Mouse (Mus musculus) spleen, adult 2 months (tissue): ENCODE results near the gene Gatm. TPM values are rescaled to one million over a fixed set of nuclear protein-coding genes. Genes with fewer than 3 reads are reported as not detected.
A peak's percentile ranks its signal among the peaks of the same experiment; 100 is the strongest.

Source experiments
- DNase-seq, 2 experiments: peaks; one replicate each; pipeline versions ENCODE4 v3.0.0 to v3.0.0-alpha.2; 2012 to 2021; ENCODE audit warnings: low spot score in 2 of 2, low read depth in 1 of 2
- H3K27ac ChIP-seq: fragments of 200-500 bp; 2 replicates; pipeline ENCODE4 v1.5.1; 2012; ENCODE audit warnings: low read length, inconsistent platforms; ENCODE audit not compliant: insufficient read depth
- H3K27me3 ChIP-seq: fragments of 200-500 bp; 2 replicates; pipeline ENCODE4 v1.6.1; 2012; ENCODE audit warnings: mild to moderate bottlenecking, moderate library complexity, low read length, inconsistent platforms; ENCODE audit not compliant: control insufficient read depth, insufficient read depth
- H3K36me3 ChIP-seq: fragments of 200-500 bp; 2 replicates; pipeline ENCODE4 v1.6.1; 2012; ENCODE audit warnings: mild to moderate bottlenecking, low read length, inconsistent platforms; ENCODE audit not compliant: control insufficient read depth, insufficient read depth
- H3K4me1 ChIP-seq: fragments of 200-500 bp; 2 replicates; pipeline ENCODE4 v1.6.1; 2011; ENCODE audit warnings: inconsistent platforms; ENCODE audit not compliant: control insufficient read depth, insufficient read depth, insufficient read length
- H3K4me3 ChIP-seq: fragments of 200-500 bp; 2 replicates; pipeline ENCODE4 v1.5.1; 2011; ENCODE audit warnings: mild to moderate bottlenecking, inconsistent platforms; ENCODE audit not compliant: insufficient read depth, insufficient read length; ENCODE audit errors: extremely low read depth
- CTCF ChIP-seq: fragments of 200-500 bp; IDR thresholded peaks from 2 replicates; pipeline ENCODE4 v1.5.1; 2011; ENCODE audit warnings: mild to moderate bottlenecking, inconsistent platforms; ENCODE audit not compliant: insufficient read depth, insufficient read length, insufficient replicate concordance; ENCODE audit errors: extremely low read depth
- POLR2A ChIP-seq: fragments of 200-500 bp; IDR thresholded peaks from 2 replicates; pipeline ENCODE4 v1.6.1; 2011; ENCODE audit warnings: low read depth, low read length, inconsistent platforms
- WGBS: fragments of 180-500 bp; shearing (Covaris S2); methylation state at CpG from one replicate; pipeline ENCODE4 v1.1.7; 2018; 5-methylcytosine and 5-hydroxymethylcytosine counted together
- polyA plus RNA-seq: library from polyadenylated mRNA; depleted of rRNA; stranded (reverse); fragments of >200 nt; gene quantifications from 2 replicates; pipeline ENCODE4 v1.2.3, GENCODE M21; 2012; rRNA removed

The Gatm gene
- 16.3 and 17.4 TPM in 2 replicates for polyA plus RNA-seq

DNA sequence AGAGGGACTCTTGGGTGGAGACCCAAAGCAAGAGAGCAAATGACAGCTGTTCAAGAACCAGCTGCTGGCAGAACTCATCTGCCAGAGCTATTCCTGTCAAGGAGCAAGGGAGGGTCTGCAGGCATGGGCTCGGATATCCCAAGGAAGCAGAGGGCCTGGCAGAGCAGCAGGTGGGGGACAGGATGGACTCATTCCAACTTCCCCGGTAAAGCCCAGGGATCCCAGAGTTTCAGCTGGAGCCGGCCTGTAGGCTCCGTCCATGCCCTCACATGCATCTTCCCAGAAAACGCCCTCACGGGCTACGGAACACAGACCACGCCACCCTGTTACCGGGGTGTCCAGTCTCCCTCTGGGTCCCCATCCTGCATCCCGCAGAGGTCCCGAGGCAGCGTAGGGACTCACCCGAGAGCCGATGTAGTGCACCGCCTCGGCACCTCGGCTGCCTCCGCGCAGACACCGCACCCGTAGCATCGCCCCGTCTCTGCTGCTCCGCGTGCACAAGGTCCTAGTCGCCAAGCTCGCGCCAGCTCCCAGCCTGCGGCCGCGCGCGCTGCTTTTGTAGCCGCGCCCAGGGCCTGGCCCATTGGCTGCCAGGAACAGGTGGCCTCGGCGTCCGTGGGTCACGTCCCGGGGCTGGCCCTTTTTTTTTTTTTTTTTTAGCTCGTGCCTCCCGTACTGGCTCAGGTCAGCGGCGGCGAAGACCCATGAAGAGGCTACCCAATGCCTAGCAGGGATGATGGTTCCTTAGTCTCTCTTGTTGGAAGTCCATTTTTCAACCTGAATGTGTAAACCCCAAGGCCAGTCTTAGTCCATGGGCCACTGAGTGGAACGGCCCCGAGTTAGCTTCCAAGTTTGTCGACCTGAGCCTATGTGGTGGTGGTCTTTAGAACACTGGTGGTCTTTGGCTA is at the start of gene Gatm:
TSS of gene Gatm (minus strand) at position 558 of the 908 bp plus-strand sequence.
- peaks cover 6% of the 10 kb centered on the region for H3K4me1 ChIP-seq
- WGBS, result 5% methylated on average over 48 of the region's 48 CpGs
- no peaks in the 10 kb centered on the region for H3K36me3 ChIP-seq
- H3K27me3 ChIP-seq, result peaks cover 3% of the 10 kb centered on the region; the same call in 1 of the 2 replicates
- TF ChIP-seq CTCF, result no peak
- no peak for TF ChIP-seq POLR2A
- H3K27ac ChIP-seq, result peak within 1 kb of the TSS; percentile 22; the same call in 1 of the 2 replicates
- peak within 1 kb of the TSS; percentile 42 for H3K4me3 ChIP-seq
- peak in 1 of 2 experiments; percentile 7 for DNase-seq

DNA sequence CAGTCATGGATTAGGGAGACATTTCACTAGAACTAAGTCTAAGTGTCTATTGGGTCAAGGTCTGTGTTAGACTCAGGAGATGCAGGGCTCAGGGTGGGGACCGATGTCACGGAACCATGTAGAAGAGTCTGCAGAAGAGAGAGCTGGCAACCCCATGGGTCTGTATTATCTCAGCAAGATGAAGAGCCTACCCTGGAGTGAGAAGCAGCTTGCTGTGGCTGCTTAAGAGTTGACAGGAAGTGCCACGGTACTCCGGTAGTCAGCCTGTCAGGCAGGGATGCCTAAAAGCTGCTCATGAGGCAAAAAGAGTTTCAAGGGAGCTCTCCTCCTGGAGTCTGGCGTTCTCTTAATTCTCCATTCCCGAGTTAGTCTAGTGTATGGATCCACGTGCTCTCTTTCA is 48.7 kb upstream of the Gatm start:
- Histone ChIP-seq H3K4me1 (no peaks in the 10 kb centered on the region), H3K4me3 (no peak overlapping the region), H3K27ac (no peak overlapping the region), H3K27me3 (no peaks in the 10 kb centered on the region), H3K36me3 (no peaks in the 10 kb centered on the region)
- TF ChIP-seq CTCF (no peak), POLR2A (no peak)
- 63% methylated on average over 7 of the region's 7 CpGs for WGBS
- DNase-seq, result no peak

DNA sequence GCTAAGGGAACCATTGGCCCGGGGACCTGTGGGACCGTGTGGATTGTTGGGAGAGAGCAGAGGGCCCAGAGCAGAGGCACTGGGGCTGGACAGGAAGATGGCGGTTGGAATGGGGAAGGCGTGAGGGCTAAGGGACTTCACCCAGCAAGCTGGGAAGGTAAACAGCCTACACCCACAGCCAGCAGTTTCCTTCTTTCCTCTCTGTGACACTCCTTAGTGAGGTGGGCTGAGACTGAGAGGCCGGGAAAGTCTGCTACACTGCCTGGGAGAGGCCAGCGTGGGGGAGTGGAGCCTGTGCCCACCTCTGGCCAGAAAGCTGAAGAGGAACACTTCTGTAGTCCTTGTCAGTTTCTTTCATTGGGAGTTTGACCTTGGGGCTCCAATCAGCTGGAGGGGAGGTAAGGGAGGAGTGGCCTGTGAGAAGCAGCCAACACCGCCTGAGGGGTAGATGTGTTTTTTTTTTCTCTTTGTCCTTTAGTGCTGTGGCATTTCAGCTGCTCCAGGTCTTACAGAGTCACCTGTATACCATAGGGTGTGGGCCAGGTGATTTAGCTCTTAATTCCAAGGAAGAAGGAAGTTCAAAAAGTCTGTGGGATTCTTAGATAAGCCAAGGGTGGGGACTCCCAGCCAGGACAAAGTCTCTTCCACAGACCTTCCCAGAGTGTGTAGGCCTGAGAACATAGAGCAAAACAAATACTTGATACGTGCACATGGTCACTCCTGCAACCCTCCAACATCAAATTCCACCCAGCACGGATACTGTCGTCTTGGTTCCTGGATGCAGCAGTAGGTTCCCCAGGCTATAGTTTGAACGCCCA is 46.8 kb upstream of the Gatm start:
- no peaks in the 10 kb centered on the region for H3K27me3 ChIP-seq
- no peaks in the 10 kb centered on the region for H3K36me3 ChIP-seq
- TF ChIP-seq POLR2A (no peak), CTCF (no peak)
- no peak overlapping the region for H3K27ac ChIP-seq
- 79% methylated on average over 11 of the region's 11 CpGs for WGBS
- H3K4me1 ChIP-seq, result no peaks in the 10 kb centered on the region
- DNase-seq, result no peak
- no peak overlapping the region for H3K4me3 ChIP-seq

DNA sequence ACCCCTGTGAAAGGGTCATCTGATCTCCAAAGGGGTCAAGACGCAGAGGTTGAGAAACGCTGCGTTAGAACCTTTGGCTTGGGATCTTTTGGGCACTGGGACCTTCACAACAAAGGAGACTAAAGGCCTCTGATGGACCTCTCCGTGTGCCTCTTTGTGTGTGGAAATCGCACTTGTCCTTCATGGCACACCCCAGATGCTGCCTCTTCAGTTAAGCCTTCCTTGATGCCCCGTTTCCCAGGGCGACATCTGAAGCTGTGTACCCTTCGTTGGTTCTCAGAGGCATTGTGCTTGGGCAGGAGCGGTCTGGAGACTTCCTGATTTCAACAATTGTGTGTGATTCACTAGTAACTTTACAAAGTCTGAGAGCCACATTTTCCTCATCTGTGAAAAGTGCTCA is 45.7 kb upstream of the Gatm start:
- H3K36me3 ChIP-seq, result no peaks in the 10 kb centered on the region
- WGBS, result 75% methylated on average over 9 of the region's 9 CpGs
- H3K4me3 ChIP-seq, result no peak overlapping the region
- H3K27ac ChIP-seq, result no peak overlapping the region
- TF ChIP-seq CTCF, result no peak
- no peak for TF ChIP-seq POLR2A
- H3K4me1 ChIP-seq, result peaks cover 2% of the 10 kb centered on the region
- H3K27me3 ChIP-seq, result no peaks in the 10 kb centered on the region
- DNase-seq, result no peak

DNA sequence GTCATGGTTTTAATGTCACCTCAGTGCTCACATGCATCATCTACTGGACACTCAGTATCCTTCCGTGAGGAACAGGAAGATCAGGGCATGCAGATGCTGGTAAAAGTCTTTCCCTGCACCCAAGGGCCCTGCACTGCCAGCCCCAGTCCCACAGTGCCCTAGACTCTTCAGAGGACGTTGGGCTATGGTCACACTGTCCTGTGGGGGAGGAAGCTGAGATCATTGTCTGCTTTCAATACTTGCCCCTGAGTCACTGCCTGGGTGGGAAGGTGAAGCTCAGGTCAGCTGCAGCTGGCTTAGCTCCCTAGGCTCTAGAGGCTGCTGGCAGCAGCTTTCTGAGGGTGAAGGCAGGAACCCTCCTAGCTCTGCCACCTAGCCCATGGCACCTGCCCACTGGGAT is 44.9 kb upstream of the Gatm start:
- no peaks in the 10 kb centered on the region for H3K27me3 ChIP-seq
- TF ChIP-seq POLR2A, result no peak
- TF ChIP-seq CTCF, result no peak
- H3K4me1 ChIP-seq, result peaks cover 9% of the 10 kb centered on the region
- 42% methylated on average over 2 of the region's 2 CpGs for WGBS
- H3K36me3 ChIP-seq, result no peaks in the 10 kb centered on the region
- H3K27ac ChIP-seq, result no peak overlapping the region
- no peak overlapping the region for H3K4me3 ChIP-seq
- DNase-seq, result no peak

DNA sequence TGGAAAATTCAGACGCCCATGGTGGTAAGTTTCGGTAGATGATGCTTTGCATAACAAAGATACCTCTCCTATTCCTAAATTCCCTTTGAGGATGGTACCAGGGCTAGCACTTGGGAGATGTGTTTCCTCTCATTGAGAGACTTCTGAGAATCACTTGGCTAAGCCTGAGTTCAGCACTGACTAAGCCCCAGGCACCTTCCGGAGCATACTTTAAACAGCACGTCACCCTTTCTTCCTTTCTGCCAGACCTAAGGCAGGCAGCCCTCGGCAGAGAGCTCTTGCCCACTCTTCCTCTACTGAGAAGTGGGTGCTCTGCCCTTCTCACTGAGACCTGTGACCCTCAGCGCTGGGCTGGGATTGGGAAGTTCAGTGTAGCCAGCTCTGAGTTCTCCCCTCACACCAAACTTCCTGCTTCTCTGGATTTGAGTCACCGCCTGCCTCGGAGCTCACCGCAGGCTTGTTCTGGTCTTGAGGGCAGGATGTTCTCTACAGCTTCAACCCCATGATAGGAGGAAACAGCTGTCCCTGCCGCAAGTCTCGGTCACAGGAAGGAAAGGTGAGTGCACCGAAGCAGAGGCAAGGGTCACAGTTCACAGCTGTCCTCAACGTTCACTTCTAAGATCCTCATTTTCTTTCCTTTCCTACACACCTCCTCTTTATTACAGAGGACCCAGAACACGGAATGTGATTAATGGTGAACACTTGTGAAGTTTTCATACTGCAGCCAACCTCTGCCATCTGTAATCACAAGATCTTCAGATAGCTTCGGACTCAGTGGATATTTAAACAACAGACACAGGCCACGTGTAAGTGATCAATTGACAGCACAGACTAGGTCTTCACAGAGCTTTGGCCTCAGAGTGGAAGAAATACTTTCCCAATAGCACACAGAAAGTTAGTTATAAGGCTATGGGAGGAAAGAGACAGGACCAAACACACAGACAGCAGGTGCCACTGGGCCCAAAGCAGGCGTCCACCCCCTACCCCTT is 41.3 kb upstream of the Gatm start:
- TF ChIP-seq CTCF (no peak), POLR2A (no peak)
- Histone ChIP-seq H3K27ac (peak overlapping the region; percentile 96), H3K36me3 (no peaks in the 10 kb centered on the region), H3K4me3 (peak overlapping the region; percentile 28; the same call in 1 of the 2 replicates), H3K4me1 (peaks cover 13% of the 10 kb centered on the region), H3K27me3 (no peaks in the 10 kb centered on the region)
- WGBS, result 5% methylated on average over 17 of the region's 17 CpGs
- peak; percentile 82 for DNase-seq
